Mouse (Mus musculus): ENCODE measurements around the gene Nr2e1. TPM values are rescaled to one million over a fixed set of nuclear protein-coding genes. Genes with fewer than 3 reads are reported as not detected.

Nr2e1 gene
- polyA plus RNA-seq, 1 experiment from 2014 or later: not detected

GRCm38 (mm10) chr10:42585596-42586305, 2.3 kb upstream of the Nr2e1 start:
- CTCF ChIA-PET: no interaction called here
- TF ChIP-seq CTCF (IDR thresholded peaks at IDR 0.05): no peak
- no peak for DNase-seq (ENCODE audit: low read depth, low spot score)
- in situ Hi-C loops (cut with MboI; ENCODE audit: low pct_unique_long_range_greater_than_20kb): no loop called here
- H3K27me3 ChIP-seq: peaks cover 61% of the 10 kb centered on the region
- no peak for ATAC-seq
- POLR2A ChIA-PET: no interaction called here

DNA sequence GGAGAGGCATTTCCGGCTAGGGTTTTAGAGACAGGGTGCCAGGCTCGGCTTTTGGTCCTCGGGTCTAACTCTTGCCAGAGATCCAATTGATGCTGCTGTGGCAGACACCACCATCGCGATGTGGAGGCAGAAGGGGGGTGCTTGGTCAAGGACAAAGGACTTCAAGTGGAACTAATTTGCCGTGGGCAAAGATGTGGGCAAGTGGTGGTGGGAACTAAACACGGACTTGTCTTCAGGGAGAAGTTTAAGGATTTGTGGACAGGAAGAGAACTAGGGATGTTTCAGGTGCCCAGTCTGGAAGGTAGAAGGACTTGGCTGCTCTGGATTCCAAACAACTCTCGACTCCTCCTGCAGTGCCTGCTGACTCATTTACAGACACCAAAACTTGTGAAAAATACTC, 1.7 kb upstream of the Nr2e1 start:
- H3K27me3 ChIP-seq: peaks cover 60% of the 10 kb centered on the region
- in situ Hi-C loops (cut with MboI; ENCODE audit: low pct_unique_long_range_greater_than_20kb): no loop called here
- no peak for TF ChIP-seq CTCF (IDR thresholded peaks at IDR 0.05)
- ChIA-PET POLR2A (no interaction called here), CTCF (no interaction called here)
- ATAC-seq (no peak), DNase-seq (ENCODE audit: low read depth, low spot score) (no peak)

DNA sequence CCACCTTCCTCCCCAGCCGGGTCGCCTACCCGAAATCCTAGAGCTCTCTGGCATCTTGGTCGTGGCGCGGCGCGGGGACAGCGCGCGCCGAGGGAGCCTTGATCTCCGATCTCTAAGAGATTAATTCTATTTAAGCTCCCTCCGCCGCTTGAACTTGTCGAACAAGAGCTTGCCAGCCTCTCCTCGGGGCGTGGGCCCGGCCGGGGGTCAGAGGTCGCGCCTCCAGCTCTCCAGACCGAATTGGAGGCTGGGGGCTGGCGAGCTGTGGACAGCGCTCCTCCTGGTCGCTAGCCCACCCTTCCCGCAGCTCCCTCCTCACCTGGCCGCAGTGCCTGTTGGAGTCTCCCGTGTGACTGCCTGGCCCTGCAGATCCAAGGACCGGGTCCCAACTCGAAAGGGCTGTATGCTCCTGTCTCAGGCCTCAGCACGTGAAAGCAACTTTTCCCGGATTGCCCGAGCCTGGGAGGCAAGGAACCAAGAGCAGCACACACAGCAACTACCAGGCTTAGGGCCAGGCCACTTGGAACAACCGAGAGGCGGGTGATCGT, 1.1 kb upstream of the Nr2e1 start:
- ChIA-PET POLR2A (no interaction called here), CTCF (no interaction called here)
- peaks cover 63% of the 10 kb centered on the region for H3K27me3 ChIP-seq
- in situ Hi-C loops (cut with MboI; ENCODE audit: low pct_unique_long_range_greater_than_20kb): no loop called here
- no peak for DNase-seq (ENCODE audit: low read depth, low spot score)
- TF ChIP-seq CTCF (IDR thresholded peaks at IDR 0.05): no peak
- ATAC-seq: no peak

- ATAC-seq: no peak
- H3K27me3 ChIP-seq: peaks cover 68% of the 10 kb centered on the region
- no peak for DNase-seq (ENCODE audit: low read depth, low spot score)
- in situ Hi-C loops (cut with MboI; ENCODE audit: low pct_unique_long_range_greater_than_20kb): no loop called here
- no peak for TF ChIP-seq CTCF (IDR thresholded peaks at IDR 0.05)
- ChIA-PET CTCF (no interaction called here), POLR2A (no interaction called here)
Measured at GRCm38 (mm10) chr10:42583902-42584435, 537 bp upstream of the Nr2e1 start.

DNA sequence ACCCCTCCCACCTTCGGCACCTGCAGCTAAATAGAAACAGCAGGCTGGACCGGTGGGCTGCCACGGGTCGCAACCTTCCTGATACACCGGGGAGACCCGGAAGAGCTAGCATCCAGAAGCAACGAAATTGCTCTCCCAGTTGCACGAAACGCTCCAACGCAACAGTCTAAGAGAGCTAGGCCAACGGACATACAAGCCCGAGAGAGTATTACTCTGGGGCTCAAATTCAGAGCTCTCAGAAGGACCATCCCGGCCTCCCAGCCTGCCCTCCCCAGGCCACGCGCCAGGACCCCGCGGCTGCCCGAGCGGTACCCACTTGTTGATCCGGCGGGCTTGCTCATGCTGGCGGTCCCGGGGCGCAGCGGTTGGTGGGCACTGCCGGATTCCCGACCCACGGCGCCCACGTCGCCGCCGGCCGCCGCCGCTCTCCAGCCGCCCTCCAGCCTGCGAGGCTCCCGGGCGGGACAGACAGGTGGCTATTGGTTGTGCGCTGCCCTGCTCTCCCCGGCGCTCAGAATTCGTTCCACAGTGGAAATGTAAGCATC, 794 bp downstream of the Nr2e1 start:
- DNase-seq (ENCODE audit: low read depth, low spot score): no peak
- ChIA-PET POLR2A (no interaction called here), CTCF (no interaction called here)
- ATAC-seq: no peak
- peaks cover 79% of the 10 kb centered on the region for H3K27me3 ChIP-seq
- no peak for TF ChIP-seq CTCF (IDR thresholded peaks at IDR 0.05)
- in situ Hi-C loops (cut with MboI; ENCODE audit: low pct_unique_long_range_greater_than_20kb): no loop called here

DNA sequence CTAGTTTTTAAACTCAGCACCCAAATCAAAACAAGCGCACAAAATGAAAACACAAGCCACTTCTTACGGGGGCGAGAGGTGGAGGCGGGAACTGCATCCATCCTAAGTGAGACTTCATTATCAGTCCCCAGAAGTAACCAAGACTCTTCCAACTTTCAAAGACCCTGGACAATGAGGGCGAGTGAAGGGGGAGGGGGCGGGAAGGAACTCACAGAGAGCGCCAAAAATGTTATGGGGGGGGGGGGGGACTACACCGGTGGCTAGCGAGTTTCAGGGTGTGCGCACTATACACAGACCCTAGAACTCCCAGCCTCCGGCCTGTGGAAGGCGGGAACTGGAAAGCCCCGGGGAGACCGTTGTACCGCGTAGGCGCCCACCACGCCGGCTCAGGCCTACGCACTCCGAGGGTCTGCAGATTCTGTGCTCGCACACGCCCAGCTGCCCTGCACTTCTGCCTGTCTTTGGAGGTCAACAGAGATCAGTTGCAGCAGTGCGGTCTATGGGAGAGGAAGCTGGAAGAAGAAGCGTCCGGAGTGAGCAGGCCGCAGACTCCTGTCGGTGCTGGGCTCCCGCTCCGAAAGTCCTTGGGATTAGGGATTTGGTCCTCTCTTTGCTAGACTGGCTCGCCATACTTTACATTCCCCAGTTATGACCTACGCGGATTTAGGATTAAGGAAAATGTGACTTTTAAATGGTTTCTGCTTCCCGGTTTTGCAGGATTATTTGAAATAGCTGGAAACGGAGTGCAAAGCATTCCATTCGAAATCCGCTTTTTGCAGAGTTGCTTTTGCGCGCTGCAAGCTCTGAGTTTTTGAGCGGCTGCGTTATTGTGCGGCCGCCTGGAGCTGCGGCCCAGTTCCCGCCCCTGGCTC, 1.5 kb downstream of the Nr2e1 start:
- POLR2A ChIA-PET: no interaction called here
- TF ChIP-seq CTCF (IDR thresholded peaks at IDR 0.05): no peak
- in situ Hi-C loops (cut with MboI; ENCODE audit: low pct_unique_long_range_greater_than_20kb): no loop called here
- ATAC-seq (no peak), DNase-seq (ENCODE audit: low read depth, low spot score) (no peak)
- H3K27me3 ChIP-seq: peaks cover 81% of the 10 kb centered on the region
- CTCF ChIA-PET: no interaction called here

DNA sequence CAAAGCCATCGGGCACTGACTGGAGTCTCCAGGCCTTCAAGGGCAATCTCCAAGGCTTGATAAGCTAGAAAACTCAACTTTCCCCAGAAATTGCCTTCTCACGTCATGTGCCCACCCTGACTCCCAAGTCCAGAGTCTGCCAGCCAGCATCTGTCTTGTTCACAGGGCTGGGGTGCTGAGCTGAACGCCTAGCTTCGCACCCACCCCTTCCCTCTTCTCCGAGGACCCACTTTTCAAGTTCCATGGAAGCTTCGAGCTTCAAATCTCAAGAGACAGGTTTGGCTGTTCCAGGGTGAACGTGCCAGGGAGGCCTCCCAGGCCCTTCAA, 2.5 kb downstream of the Nr2e1 start:
- no peak for DNase-seq (ENCODE audit: low read depth, low spot score)
- in situ Hi-C loops (cut with MboI; ENCODE audit: low pct_unique_long_range_greater_than_20kb): no loop called here
- ATAC-seq: no peak
- POLR2A ChIA-PET: no interaction called here
- CTCF ChIA-PET: no interaction called here
- H3K27me3 ChIP-seq: peaks cover 74% of the 10 kb centered on the region
- no peak for TF ChIP-seq CTCF (IDR thresholded peaks at IDR 0.05)

GRCm38 (mm10) chr10:42580131-42580950, 3.1 kb downstream of the Nr2e1 start:
- H3K27me3 ChIP-seq: peaks cover 75% of the 10 kb centered on the region
- DNase-seq (ENCODE audit: low read depth, low spot score) (no peak), ATAC-seq (no peak)
- POLR2A ChIA-PET: interaction anchor here (0.5 kb wide), 2 partner anchors 58 to 614 kb away, joined by 3 to 4 read pairs; no protein-coding TSS in a partner anchor
- TF ChIP-seq CTCF (IDR thresholded peaks at IDR 0.05): no peak
- in situ Hi-C loops (cut with MboI; ENCODE audit: low pct_unique_long_range_greater_than_20kb): no loop called here
- CTCF ChIA-PET: no interaction called here

GRCm38 (mm10) chr10:42579475-42580130, 3.8 kb downstream of the Nr2e1 start:
- no peak for DNase-seq (ENCODE audit: low read depth, low spot score)
- peaks cover 72% of the 10 kb centered on the region for H3K27me3 ChIP-seq
- ChIA-PET POLR2A (no interaction called here), CTCF (no interaction called here)
- TF ChIP-seq CTCF (IDR thresholded peaks at IDR 0.05): no peak
- no peak for ATAC-seq
- in situ Hi-C loops (cut with MboI; ENCODE audit: low pct_unique_long_range_greater_than_20kb): no loop called here

All from Patski (cell line).